Mouse (Mus musculus): ENCODE results near the gene Angptl1. TPM values are rescaled to one million over a fixed set of nuclear protein-coding genes. Genes with fewer than 3 reads are reported as not detected.

Gene Angptl1
- polyA plus RNA-seq, 1 experiment, result 0.96 TPM

DNA sequence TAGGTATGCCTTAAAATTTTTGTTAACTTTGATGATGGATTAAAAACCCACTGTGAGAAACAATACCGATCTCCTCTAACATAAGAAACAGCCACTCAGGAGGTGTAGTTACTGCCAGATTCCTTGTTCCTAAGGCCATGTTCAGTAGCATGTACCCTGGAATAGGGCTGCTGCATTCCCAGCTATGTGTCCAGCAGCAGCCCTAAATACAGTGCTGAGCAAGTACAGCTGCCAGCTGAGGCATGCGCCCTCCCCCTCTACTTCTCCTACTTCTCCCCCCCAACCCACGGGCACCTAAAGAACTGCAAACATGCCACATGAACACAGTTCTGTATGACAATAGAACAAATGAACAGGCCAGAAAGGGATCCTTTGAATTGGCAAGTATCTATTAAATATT lies 25.4 kb downstream of the Angptl1 start:
- TF ChIP-seq CTCF (IDR thresholded peaks at IDR 0.05; ENCODE audit: insufficient read depth, low read length) (no peak), POLR2A (IDR thresholded peaks at IDR 0.05; ENCODE audit: borderline replicate concordance, extremely low read depth, low read depth, low read length) (no peak)
- H3K4me3 ChIP-seq (replicated peaks; ENCODE audit: extremely low read depth, low read depth, low read length), result no peak overlapping the region
- no peaks in the 10 kb centered on the region; the same call in 1 of the 2 replicates for H3K4me1 ChIP-seq (ENCODE audit: control insufficient read depth, insufficient read depth, low read length)
- DNase-seq, result no peak
- WGBS, result 68% methylated on average over 3 of the region's 3 CpGs

DNA sequence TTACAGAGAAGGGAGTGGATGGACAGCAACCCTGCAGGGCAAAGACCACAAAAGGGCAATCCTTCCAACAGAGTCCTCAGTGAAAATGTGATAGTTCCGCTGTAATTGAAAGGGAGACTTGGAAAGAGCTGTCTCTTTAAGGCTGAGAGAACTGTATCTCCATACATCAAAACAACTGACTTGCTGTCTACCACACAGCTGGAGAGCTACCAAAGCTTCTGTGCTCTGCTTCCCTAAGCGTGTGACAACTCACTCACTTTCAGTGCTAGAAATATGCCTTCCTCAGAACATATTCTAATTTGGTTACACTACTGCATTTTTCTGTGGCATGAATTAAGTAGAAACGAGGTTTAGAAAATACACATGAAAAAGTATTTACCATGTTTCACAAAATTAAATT lies 25.9 kb downstream of the Angptl1 start:
- no peak for DNase-seq
- WGBS, result 48% methylated on average over 3 of the region's 3 CpGs

DNA sequence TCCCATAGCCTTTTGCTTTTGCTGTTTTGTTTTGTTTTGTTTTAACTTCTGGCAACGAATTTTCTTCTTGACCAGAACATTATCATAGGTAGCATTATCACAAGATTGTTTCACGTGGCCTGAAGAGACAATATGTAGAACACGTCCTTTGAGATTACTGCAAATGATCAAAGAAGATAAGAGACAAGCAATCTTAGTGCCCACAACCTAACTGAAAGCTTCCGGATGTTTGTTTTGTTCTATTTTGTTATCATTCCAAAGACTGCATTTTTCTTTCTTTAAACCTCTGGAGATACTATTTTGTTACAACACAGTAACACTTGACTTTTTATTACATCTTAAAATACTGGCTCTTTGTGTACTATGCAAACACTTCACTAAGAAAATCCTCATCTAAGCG lies 31.7 kb downstream of the Angptl1 start:
- TF ChIP-seq POLR2A (IDR thresholded peaks at IDR 0.05; ENCODE audit: borderline replicate concordance, extremely low read depth, low read depth, low read length), result no peak
- TF ChIP-seq CTCF (IDR thresholded peaks at IDR 0.05; ENCODE audit: insufficient read depth, low read length), result no peak
- 56% methylated on average over 5 of the region's 5 CpGs for WGBS

More for the DNA sequence above, 25.9 kb downstream of the Angptl1 start:
- H3K4me3 ChIP-seq (replicated peaks; ENCODE audit: extremely low read depth, low read depth, low read length), result no peak overlapping the region
- no peaks in the 10 kb centered on the region; the same call in 1 of the 2 replicates for H3K4me1 ChIP-seq (ENCODE audit: control insufficient read depth, insufficient read depth, low read length)
- no peak for TF ChIP-seq POLR2A (IDR thresholded peaks at IDR 0.05; ENCODE audit: borderline replicate concordance, extremely low read depth, low read depth, low read length)
- TF ChIP-seq CTCF (IDR thresholded peaks at IDR 0.05; ENCODE audit: insufficient read depth, low read length), result no peak

DNA sequence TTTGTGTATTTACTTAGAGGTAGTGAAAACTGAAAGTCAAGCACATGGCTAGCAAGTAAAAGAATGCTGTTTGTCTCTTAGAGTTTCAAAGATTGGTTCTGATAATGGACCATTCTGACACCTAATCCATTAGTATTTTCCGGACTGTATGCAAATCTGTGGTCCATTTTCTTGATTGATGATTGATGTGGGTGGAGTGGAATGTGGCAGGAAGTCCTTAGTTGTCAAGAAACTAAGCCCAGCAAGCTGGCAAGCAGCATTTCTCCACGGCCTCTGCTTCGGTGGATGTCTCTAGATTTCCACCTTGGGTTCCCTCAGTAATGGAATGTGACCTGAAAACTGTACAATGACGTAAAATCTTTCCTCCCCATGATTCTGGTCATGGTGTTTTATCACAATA lies 32.3 kb downstream of the Angptl1 start:
- no peak for TF ChIP-seq CTCF (IDR thresholded peaks at IDR 0.05; ENCODE audit: insufficient read depth, low read length)
- no peak for TF ChIP-seq POLR2A (IDR thresholded peaks at IDR 0.05; ENCODE audit: borderline replicate concordance, extremely low read depth, low read depth, low read length)
- DNase-seq, result no peak
- H3K4me1 ChIP-seq (ENCODE audit: control insufficient read depth, insufficient read depth, low read length), result no peaks in the 10 kb centered on the region
- 47% methylated on average over 4 of the region's 4 CpGs for WGBS
- H3K4me3 ChIP-seq (replicated peaks; ENCODE audit: extremely low read depth, low read depth, low read length), result no peak overlapping the region

More for the DNA sequence above, 31.7 kb downstream of the Angptl1 start:
- Histone ChIP-seq H3K4me3 (replicated peaks; ENCODE audit: extremely low read depth, low read depth, low read length) (no peak overlapping the region), H3K4me1 (ENCODE audit: control insufficient read depth, insufficient read depth, low read length) (no peaks in the 10 kb centered on the region)
- no peak for DNase-seq

DNA sequence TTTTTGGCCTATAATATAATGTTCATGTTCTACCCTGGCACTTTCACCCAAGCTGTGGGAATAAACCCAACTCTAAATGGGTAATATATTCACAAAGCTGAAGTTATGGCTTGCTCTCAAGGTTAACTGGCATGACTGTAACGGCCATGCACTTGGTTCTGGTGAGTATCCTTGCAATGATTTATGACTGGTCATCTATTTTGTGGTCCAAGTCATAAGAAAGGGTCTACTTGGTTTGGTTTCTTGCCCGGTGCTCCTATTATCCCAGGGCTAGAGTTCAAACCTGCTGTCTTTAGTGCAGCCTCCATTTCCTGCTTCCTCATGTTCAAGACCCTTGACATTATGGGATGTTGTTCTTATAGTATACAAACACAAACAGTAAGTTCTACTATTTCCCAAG lies 46.4 kb downstream of the Angptl1 start:
- TF ChIP-seq CTCF (IDR thresholded peaks at IDR 0.05; ENCODE audit: insufficient read depth, low read length) (no peak), POLR2A (IDR thresholded peaks at IDR 0.05; ENCODE audit: borderline replicate concordance, extremely low read depth, low read depth, low read length) (no peak)
- WGBS, result 72% methylated on average over 2 of the region's 2 CpGs
- no peak for DNase-seq
- H3K4me1 ChIP-seq (ENCODE audit: control insufficient read depth, insufficient read depth, low read length), result no peaks in the 10 kb centered on the region
- no peak overlapping the region for H3K4me3 ChIP-seq (replicated peaks; ENCODE audit: extremely low read depth, low read depth, low read length)

DNA sequence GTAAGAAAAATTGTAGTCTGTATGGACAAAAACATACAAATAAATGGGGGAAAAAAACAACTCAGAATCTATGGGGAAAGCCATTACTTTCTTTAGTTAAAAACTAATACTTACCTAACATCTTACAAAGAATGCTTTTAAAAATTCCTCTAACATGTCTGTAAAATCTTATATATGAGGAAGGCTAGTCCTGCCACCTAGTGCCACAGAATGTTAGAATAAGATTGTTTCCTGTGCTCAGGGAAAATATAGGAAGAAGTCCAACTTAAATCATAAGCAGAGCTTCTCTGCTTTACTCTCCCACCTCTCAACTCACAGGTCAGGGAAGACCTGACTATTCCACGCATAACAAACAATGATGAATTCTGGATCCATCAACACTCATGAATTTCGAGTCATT lies 47.5 kb downstream of the Angptl1 start:
- no peak for DNase-seq
- WGBS, result 89% methylated on average over 2 of the region's 2 CpGs
- Histone ChIP-seq H3K4me1 (ENCODE audit: control insufficient read depth, insufficient read depth, low read length) (no peaks in the 10 kb centered on the region), H3K4me3 (replicated peaks; ENCODE audit: extremely low read depth, low read depth, low read length) (no peak overlapping the region)
- TF ChIP-seq POLR2A (IDR thresholded peaks at IDR 0.05; ENCODE audit: borderline replicate concordance, extremely low read depth, low read depth, low read length), result no peak
- no peak for TF ChIP-seq CTCF (IDR thresholded peaks at IDR 0.05; ENCODE audit: insufficient read depth, low read length)

DNA sequence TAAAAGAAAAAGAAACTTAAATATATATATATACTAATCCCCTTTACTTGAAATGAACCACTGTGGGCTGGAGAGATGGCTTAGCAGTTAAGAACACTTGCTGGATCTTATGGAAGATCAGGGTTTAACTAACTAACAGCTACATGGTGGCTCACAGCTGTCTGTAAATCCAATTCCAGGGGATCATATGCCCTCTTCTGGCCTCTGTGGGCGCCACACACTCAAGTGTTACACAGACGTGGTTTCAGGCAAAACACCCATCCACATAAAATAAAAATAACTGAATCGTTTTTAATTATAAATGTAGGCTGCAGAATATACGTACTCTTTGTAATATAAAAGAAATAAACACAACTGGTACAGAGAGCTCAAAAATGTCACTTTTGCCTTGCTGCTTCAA lies 50.5 kb downstream of the Angptl1 start:
- no peak for TF ChIP-seq CTCF (IDR thresholded peaks at IDR 0.05; ENCODE audit: insufficient read depth, low read length)
- TF ChIP-seq POLR2A (IDR thresholded peaks at IDR 0.05; ENCODE audit: borderline replicate concordance, extremely low read depth, low read depth, low read length), result no peak
- Histone ChIP-seq H3K4me1 (ENCODE audit: control insufficient read depth, insufficient read depth, low read length) (no peaks in the 10 kb centered on the region), H3K4me3 (replicated peaks; ENCODE audit: extremely low read depth, low read depth, low read length) (no peak overlapping the region)
- 90% methylated on average over 4 of the region's 4 CpGs for WGBS
- no peak for DNase-seq

DNA sequence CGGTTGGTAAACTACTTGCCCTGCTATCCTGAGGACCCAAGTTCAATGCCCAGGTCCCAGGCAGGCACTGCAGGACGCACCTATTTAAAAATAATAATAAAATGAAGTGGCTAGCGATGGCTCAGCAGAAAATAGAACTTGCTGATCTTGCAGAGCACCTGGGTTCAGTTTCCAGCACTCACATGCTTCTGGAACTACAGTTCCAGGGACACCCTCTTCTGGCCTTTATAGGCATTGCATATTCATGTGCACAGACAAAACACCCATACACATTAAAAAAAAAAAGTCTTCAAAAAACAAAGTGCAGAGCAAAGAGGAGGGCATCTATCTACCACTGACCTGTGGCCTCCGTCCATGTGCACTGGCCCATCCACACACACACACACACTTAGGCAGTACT lies 53.2 kb downstream of the Angptl1 start:
- H3K4me1 ChIP-seq (ENCODE audit: control insufficient read depth, insufficient read depth, low read length), result no peaks in the 10 kb centered on the region
- 96% methylated on average over 4 of the region's 4 CpGs for WGBS
- H3K4me3 ChIP-seq (replicated peaks; ENCODE audit: extremely low read depth, low read depth, low read length), result no peak overlapping the region
- DNase-seq, result no peak
- TF ChIP-seq CTCF (IDR thresholded peaks at IDR 0.05; ENCODE audit: insufficient read depth, low read length), result no peak

DNA sequence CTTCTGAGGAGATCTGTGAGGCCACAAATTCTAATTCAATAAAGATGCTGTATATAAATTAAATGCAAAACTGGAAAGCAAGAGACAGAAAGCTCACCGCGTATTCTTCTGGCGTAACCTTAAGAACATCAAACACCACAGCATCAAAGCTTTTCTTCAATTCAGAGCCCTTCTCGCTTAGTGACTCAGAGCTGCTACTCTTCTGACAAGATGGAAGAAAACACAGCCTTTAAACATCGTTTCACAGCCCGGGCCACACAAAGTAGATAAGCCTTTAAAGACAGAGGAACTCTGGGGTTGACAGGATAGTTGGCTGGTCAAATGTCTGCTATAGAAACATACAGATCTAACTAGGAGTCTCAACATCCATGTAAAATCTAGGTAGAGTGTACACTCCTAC lies 63.3 kb downstream of the Angptl1 start:
- no peak for DNase-seq
- no peak for TF ChIP-seq POLR2A (IDR thresholded peaks at IDR 0.05; ENCODE audit: borderline replicate concordance, extremely low read depth, low read depth, low read length)
- Histone ChIP-seq H3K4me1 (ENCODE audit: control insufficient read depth, insufficient read depth, low read length) (no peaks in the 10 kb centered on the region), H3K4me3 (replicated peaks; ENCODE audit: extremely low read depth, low read depth, low read length) (no peak overlapping the region)
- WGBS, result 83% methylated on average over 6 of the region's 6 CpGs

DNA sequence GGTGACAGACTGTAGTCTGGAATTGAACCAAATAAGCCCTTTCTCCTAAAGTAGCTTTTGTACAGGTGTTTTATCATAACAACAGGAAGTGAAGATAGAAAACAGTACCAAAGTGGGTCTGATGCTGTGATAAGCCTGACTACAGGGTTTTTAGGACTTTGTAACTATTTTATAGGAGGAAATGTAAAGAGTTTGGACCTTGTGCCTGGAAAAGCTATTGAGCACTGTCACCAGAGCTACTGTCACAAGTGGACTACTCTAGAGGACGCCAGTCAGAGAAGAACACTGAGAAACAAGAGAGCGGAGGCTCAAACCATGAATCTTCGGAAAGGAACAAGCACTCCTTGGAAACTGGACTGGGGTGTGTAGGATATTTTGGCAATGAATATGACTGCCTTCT lies 65.5 kb downstream of the Angptl1 start:
- WGBS, result 97% methylated on average over 3 of the region's 3 CpGs

DNA sequence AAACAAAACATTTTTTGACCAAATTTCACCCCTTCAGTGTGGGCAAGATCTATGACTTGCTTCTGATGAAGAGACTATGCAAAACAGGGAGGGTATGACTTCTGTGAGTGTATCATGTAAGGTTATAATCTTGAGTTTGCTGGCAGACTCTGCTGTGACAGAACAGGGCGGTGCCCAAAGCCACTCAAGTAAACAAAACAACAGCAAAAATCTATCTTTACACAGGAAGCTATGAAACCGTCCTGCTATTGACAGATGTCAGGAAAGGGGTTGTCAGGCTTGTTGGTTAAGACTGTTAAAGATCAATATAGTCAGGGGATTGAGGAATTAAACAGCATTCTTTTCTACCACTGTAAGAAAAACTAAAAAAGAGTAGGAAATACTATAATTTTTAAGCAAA lies 67.3 kb downstream of the Angptl1 start:
- WGBS, result 53% methylated on average over 2 of the region's 2 CpGs
- DNase-seq, result no peak
- Histone ChIP-seq H3K4me1 (ENCODE audit: control insufficient read depth, insufficient read depth, low read length) (no peaks in the 10 kb centered on the region), H3K4me3 (replicated peaks; ENCODE audit: extremely low read depth, low read depth, low read length) (no peak overlapping the region)
- TF ChIP-seq CTCF (IDR thresholded peaks at IDR 0.05; ENCODE audit: insufficient read depth, low read length) (no peak), POLR2A (IDR thresholded peaks at IDR 0.05; ENCODE audit: borderline replicate concordance, extremely low read depth, low read depth, low read length) (no peak)

More for the DNA sequence above, 65.5 kb downstream of the Angptl1 start:
- TF ChIP-seq POLR2A (IDR thresholded peaks at IDR 0.05; ENCODE audit: borderline replicate concordance, extremely low read depth, low read depth, low read length) (no peak), CTCF (IDR thresholded peaks at IDR 0.05; ENCODE audit: insufficient read depth, low read length) (no peak)
- no peak for DNase-seq
- no peak overlapping the region for H3K4me3 ChIP-seq (replicated peaks; ENCODE audit: extremely low read depth, low read depth, low read length)
- no peaks in the 10 kb centered on the region for H3K4me1 ChIP-seq (ENCODE audit: control insufficient read depth, insufficient read depth, low read length)

Data from lung, adult 2 months (tissue).